Mouse (Mus musculus) heart, adult 2 months (tissue): ENCODE results near the gene Psmb6. TPM values are rescaled to one million over a fixed set of nuclear protein-coding genes. Genes with fewer than 3 reads are reported as not detected.
A peak's percentile ranks its signal among the peaks of the same experiment; 100 is the strongest.

ENCODE experiments used
- DNase-seq, 2 experiments: peaks; one replicate each; pipeline ENCODE4 v3.0.0; 2021
- H3K27ac ChIP-seq: fragments of 200-600 bp; 2 replicates; pipeline ENCODE4 v1.8.1; 2022
- H3K27me3 ChIP-seq: fragments of 200-500 bp; 2 replicates; pipeline ENCODE4 v1.6.1; 2012; ENCODE audit warnings: mild to moderate bottlenecking, low read length, inconsistent platforms, mixed read lengths; ENCODE audit not compliant: control insufficient read depth, insufficient read depth
- H3K36me3 ChIP-seq: fragments of 200-500 bp; 2 replicates; pipeline ENCODE4 v1.6.1; 2012; ENCODE audit warnings: low read length, inconsistent platforms; ENCODE audit not compliant: control insufficient read depth, insufficient read depth
- H3K4me1 ChIP-seq: fragments of 200-500 bp; 2 replicates; pipeline ENCODE4 v1.6.1; 2011; ENCODE audit warnings: low read length; ENCODE audit not compliant: control insufficient read depth, insufficient read depth
- H3K4me3 ChIP-seq: fragments of 200-600 bp; 2 replicates; pipeline ENCODE4 v1.8.1; 2022
- H3K79me2 ChIP-seq: fragments of 200-500 bp; replicated peaks from 2 replicates; pipeline ENCODE4 v1.6.1; 2012; ENCODE audit warnings: mild to moderate bottlenecking, inconsistent platforms, low read length, moderate library complexity, mixed read lengths; ENCODE audit not compliant: control insufficient read depth, insufficient read depth
- H3K9ac ChIP-seq: fragments of 200-500 bp; 2 replicates; pipeline ENCODE4 v1.6.1; 2012; ENCODE audit warnings: low read depth, mild to moderate bottlenecking, control low read depth, inconsistent platforms, low read length, mixed read lengths
- CTCF ChIP-seq: fragments of 200-600 bp; IDR thresholded peaks from 2 replicates; pipeline ENCODE4 v1.8.1; 2022; ENCODE audit warnings: antibody characterized with exemption, mild to moderate bottlenecking, moderate library complexity
- EP300 ChIP-seq: fragments of 200-500 bp; IDR thresholded peaks from 2 replicates; pipeline ENCODE4 v1.6.1; 2011; ENCODE audit warnings: low read depth, low read length, control low read depth; ENCODE audit not compliant: insufficient read depth
- POLR2A ChIP-seq: fragments of 200-500 bp; IDR thresholded peaks from 2 replicates; pipeline ENCODE4 v1.6.1; 2011; ENCODE audit warnings: mild to moderate bottlenecking, low read depth, low read length, control low read depth; ENCODE audit not compliant: insufficient read depth
- WGBS: fragments of 180-500 bp; shearing (Covaris S2); methylation state at CpG from one replicate; pipeline ENCODE4 v1.1.7; 2018; 5-methylcytosine and 5-hydroxymethylcytosine counted together
- intact Hi-C: fragments of 180-260 bp; cut with DNase I; formaldehyde crosslinking; loops from one replicate; pipeline ENCODE4 v1.15.1; 2025
- long read RNA-seq: library from polyadenylated mRNA; stranded (forward); transcript quantifications from one replicate; pipeline ENCODE4 v2.0.0, GENCODE M21; 2021
- polyA plus RNA-seq: library from polyadenylated mRNA; depleted of rRNA; stranded (reverse); fragments of >200 nt; gene quantifications from 2 replicates; pipeline ENCODE4 v1.2.3, GENCODE M21; 2012; rRNA removed
- total RNA-seq, 2 experiments: library from RNA; stranded (reverse); gene quantifications; 2 replicates each; pipeline ENCODE4 v1.2.3; 2021

The Psmb6 gene
- total RNA-seq (100 to 1,000 TPM; 204 to 231 TPM), polyA plus RNA-seq (296 and 367 TPM in 2 replicates)
- long read RNA-seq, transcript Psmb6-202 (2 exons, 674 nt): minor isoform, 46 of 222 reads
- long read RNA-seq, transcript Psmb6-201 (6 exons, 798 nt): major isoform, 168 of 222 reads
- long read RNA-seq, partial matches to known transcripts: 5 of 222 reads
- long read RNA-seq, other reads (novel, unspliced or antisense): 3 of 222 reads

DNA sequence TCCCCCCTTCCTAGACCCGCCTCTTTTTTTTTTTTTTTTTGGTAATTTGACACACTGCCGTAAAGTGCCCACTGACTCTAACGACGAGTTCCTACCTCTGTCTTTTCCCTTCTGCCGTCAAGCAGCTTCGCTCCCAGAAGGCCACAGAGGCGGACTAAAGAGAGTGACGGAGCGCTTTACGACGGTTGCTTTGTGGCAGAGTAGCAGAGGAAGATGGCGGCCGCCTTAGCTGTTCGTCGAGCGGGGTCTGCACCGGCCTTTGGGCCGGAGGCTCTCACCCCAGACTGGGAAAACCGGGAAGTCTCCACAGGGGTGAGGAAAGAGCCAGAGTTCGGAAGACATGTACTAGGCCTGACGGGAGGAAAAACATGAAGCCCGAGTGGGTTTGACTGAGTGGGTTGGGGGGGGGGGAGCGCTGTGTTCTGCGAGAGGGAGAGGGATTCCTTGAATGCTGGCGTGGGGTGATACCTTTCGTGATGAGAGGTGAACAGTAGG, at the start of gene Psmb6:
TSS of gene Psmb6 (plus strand) at position 184 of the 495 bp plus-strand sequence.
- no peaks in the 10 kb centered on the region for H3K79me2 ChIP-seq
- H3K27ac ChIP-seq: peak within 1 kb of the TSS; percentile 71
- H3K36me3 ChIP-seq: peaks cover 2% of the 10 kb centered on the region
- TF ChIP-seq EP300 (peak; percentile 61; the same call in 1 of the 2 replicates), POLR2A (peak; percentile 95), CTCF (no peak)
- peak; percentile 90 to 93 for DNase-seq
- no peaks in the 10 kb centered on the region for H3K27me3 ChIP-seq
- H3K4me1 ChIP-seq: peaks cover 3% of the 10 kb centered on the region
- intact Hi-C loops: loop anchor here (1.0 to 2.0 kb wide), 2 partner anchors 16 to 37 kb away; partner anchors contain the start of genes Mink1 and Pld2
- peak within 1 kb of the TSS; percentile 76 for H3K9ac ChIP-seq
- under 1% methylated on average over 25 of the region's 26 CpGs for WGBS
- H3K4me3 ChIP-seq: peak within 1 kb of the TSS; percentile 72

DNA sequence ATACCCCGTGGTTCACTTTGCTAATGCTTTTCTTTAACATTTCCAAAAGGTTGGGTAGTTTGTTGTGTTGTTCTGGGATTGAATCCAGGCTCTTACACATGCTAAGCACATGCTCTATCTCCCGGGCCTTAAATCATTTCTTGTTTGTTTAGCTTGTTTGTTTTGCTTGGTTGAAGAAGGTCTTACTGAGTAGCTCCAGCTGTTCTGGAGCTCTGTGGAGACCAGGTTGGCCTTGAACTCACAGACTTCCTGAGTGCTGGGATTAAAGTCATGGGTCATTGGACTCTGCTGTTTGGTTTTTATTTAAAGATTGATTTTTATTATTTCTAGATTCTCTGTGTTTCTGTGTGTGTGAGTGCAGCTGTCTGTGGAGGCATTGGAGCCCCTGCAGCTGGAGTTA, 39.7 kb upstream of the Psmb6 start:
- no peak for DNase-seq
- TF ChIP-seq POLR2A: no peak
- TF ChIP-seq EP300: no peak
- no peak for TF ChIP-seq CTCF
- Histone ChIP-seq H3K27ac (no peak overlapping the region), H3K27me3 (no peaks in the 10 kb centered on the region), H3K9ac (no peak overlapping the region), H3K36me3 (no peaks in the 10 kb centered on the region), H3K79me2 (no peaks in the 10 kb centered on the region), H3K4me1 (peaks cover 3% of the 10 kb centered on the region), H3K4me3 (no peak overlapping the region)
- 45% methylated on average over 2 of the region's 2 CpGs for WGBS
- intact Hi-C loops: no loop called here

DNA sequence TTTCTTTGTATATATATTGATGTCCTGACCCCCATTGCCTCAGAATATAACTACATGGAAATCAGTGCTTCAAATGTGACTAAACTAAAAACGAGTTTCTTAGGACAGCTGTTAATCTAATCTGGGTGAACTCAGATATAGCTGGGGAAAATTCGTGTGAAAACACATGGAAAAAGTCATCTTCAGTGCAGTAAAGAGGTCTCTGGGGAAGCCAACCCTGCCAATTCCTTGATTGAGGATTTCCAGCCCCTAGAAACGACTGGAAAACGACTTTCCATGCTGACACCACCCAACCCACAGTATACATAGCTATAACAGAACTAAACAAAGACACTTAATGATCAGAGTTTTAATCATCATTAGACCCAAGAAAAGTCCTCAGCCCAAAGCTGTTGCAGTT, 37.4 kb upstream of the Psmb6 start:
- no peak for TF ChIP-seq EP300
- Histone ChIP-seq H3K79me2 (no peaks in the 10 kb centered on the region), H3K4me1 (peaks cover 2% of the 10 kb centered on the region), H3K27me3 (no peaks in the 10 kb centered on the region), H3K4me3 (no peak overlapping the region), H3K27ac (no peak overlapping the region), H3K9ac (no peak overlapping the region), H3K36me3 (no peaks in the 10 kb centered on the region)
- 22% methylated on average over 4 of the region's 4 CpGs for WGBS
- intact Hi-C loops: no loop called here
- DNase-seq: no peak

DNA sequence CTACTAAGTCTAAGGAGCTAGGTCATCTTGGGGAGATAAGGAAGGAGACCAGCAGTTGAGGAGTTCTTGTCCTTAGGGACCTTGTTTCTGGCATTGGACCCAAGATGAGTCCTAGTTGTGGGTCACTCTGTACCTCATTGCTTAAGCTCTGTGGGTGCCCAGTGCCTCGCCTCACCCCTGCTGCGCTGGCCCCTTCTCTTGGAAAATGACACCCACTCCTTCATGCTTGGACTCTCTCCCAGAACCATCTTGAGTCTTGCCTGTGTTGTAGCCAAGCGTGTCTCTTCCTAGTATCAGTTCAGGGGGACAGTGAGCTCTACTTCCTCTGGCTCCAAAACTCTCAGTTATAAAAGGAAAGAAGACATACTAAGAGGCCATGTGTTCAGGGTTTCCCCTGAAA, 36.0 kb upstream of the Psmb6 start:
- Histone ChIP-seq H3K4me1 (peaks cover 1% of the 10 kb centered on the region; the same call in 1 of the 2 replicates), H3K4me3 (no peak overlapping the region), H3K36me3 (no peaks in the 10 kb centered on the region), H3K79me2 (no peaks in the 10 kb centered on the region), H3K27me3 (no peaks in the 10 kb centered on the region), H3K9ac (no peak overlapping the region), H3K27ac (peak overlapping the region; percentile 1; the same call in 1 of the 2 replicates)
- WGBS: 70% methylated on average over 3 of the region's 3 CpGs
- 0 out of 2 replicates have a peak, but pooled peaks have one; percentile 26 for TF ChIP-seq EP300
- TF ChIP-seq CTCF: no peak
- peak in 1 of 2 experiments; percentile 23 for DNase-seq
- intact Hi-C loops: no loop called here

DNA sequence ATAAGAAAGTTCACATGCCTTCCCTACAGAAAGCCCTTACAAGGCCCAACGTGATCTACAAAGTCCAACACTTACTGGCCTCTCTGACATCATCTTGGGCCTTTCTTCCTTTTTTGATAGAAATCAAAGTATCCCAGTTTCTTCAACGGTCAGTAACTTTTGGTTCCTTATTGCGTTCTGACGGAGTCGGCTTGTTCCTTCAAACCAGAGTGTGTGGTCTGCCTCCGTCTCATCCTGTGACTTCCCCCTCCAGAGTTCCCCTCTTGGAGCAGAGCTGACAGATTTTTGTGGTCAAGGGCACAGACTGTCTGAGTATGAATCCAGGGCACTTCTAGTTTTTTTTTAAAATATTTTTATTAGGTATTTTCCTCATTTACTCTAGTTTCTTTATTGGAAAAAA, 35.5 kb upstream of the Psmb6 start:
- peak in 1 of 2 experiments; percentile 34 for DNase-seq
- Histone ChIP-seq H3K9ac (no peak overlapping the region), H3K27me3 (no peaks in the 10 kb centered on the region), H3K4me1 (peaks cover 1% of the 10 kb centered on the region; the same call in 1 of the 2 replicates), H3K79me2 (no peaks in the 10 kb centered on the region), H3K27ac (0 out of 2 replicates have a peak overlapping the region, but pooled peaks have one; percentile 1), H3K4me3 (no peak overlapping the region), H3K36me3 (no peaks in the 10 kb centered on the region)
- intact Hi-C loops: no loop called here
- WGBS: 68% methylated on average over 6 of the region's 6 CpGs
- TF ChIP-seq EP300 (no peak), POLR2A (no peak), CTCF (no peak)
